Mouse (Mus musculus) splenic B cell, adult 2 months (primary cell): Measurements from ENCODE around the gene Rab28.

Experiments used
- DNase-seq: peaks from one replicate; pipeline ENCODE4 v3.0.0-alpha.2; 2011; ENCODE audit warnings: low read depth, low spot score
- H3K27me3 ChIP-seq: 2 replicates; pipeline ENCODE4 v1.6.1; 2012; ENCODE audit warnings: mild to moderate bottlenecking, low read length, moderate library complexity, mixed read lengths; ENCODE audit not compliant: control insufficient read depth, poor library complexity, insufficient read depth, severe bottlenecking
- H3K36me3 ChIP-seq: 2 replicates; pipeline ENCODE4 v1.6.1; 2012; ENCODE audit warnings: mild to moderate bottlenecking, low read length, moderate library complexity, mixed read lengths; ENCODE audit not compliant: control insufficient read depth, poor library complexity, insufficient read depth, severe bottlenecking

The Rab28 gene

GRCm38 (mm10) chr5:41708051-41708630 is at the start of gene Rab28:
TSS of gene Rab28 (minus strand) at chr5:41708157.
- DNase-seq, result peak; percentile 98

DNA sequence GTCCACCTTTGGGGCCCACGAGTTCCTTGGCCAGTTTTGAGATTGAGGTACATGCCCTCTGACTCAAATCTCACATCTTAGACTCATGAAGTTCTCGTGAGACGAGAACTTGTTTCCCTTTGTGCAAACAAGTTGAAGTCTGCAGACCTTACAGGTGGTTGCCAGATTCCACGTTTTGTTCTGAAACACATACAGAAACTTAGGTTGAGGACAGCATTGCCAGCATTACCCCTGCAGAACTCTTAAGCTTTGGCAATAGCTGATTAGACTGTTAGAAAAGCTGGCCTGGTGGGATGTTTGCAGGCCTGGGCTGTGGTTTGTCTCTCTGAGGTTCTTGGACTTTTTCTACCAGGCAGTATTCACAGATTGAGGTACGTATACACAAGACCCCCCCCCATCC is 49.4 kb upstream of the Rab28 start:
- Histone ChIP-seq H3K27me3 (peaks cover 3% of the 10 kb centered on the region; the same call in 1 of the 2 replicates), H3K36me3 (no peaks in the 10 kb centered on the region)
- DNase-seq, result no peak

More at GRCm38 (mm10) chr5:41708051-41708630, at the start of gene Rab28:
- Histone ChIP-seq H3K36me3 (no peaks in the 10 kb centered on the region), H3K27me3 (no peaks in the 10 kb centered on the region; the same call in 1 of the 2 replicates)

- Histone ChIP-seq H3K27me3 (peaks cover 4% of the 10 kb centered on the region; the same call in 1 of the 2 replicates), H3K36me3 (no peaks in the 10 kb centered on the region)
- no peak for DNase-seq
Measured at GRCm38 (mm10) chr5:41756396-41756795, 48.4 kb upstream of the Rab28 start.

GRCm38 (mm10) chr5:41755373-41755960 is 47.5 kb upstream of the Rab28 start:
- Histone ChIP-seq H3K36me3 (no peaks in the 10 kb centered on the region), H3K27me3 (peaks cover 4% of the 10 kb centered on the region)
- no peak for DNase-seq

- DNase-seq, result no peak
- no peaks in the 10 kb centered on the region for H3K36me3 ChIP-seq
- H3K27me3 ChIP-seq, result peaks cover 1% of the 10 kb centered on the region
Measured at GRCm38 (mm10) chr5:41754836-41755235, 46.9 kb upstream of the Rab28 start.

- DNase-seq, result no peak
- no peaks in the 10 kb centered on the region for H3K36me3 ChIP-seq
Measured at GRCm38 (mm10) chr5:41754226-41754775, 46.3 kb upstream of the Rab28 start.

DNA sequence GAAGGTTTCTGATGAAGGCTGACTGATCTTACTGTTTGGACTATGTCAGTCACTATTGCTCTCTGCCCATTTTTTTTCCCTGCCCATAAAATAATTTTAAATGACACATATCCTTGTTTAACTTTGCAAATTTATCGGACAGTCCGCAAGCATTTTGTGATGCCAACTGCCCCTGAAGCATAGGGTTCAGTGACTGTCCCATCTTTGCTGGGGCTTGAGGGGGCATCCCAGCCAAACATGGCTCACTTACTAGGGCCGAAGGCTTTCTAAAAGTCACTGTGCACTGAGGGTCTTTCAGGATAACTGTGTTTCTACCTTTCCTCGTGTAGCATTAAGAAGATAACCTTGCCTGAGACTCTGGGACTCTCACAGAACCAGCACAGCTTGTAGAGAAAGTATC is 44.8 kb upstream of the Rab28 start:
- Histone ChIP-seq H3K27me3 (peaks cover 1% of the 10 kb centered on the region), H3K36me3 (no peaks in the 10 kb centered on the region)
- DNase-seq, result no peak

More at GRCm38 (mm10) chr5:41754226-41754775, 46.3 kb upstream of the Rab28 start:
- peaks cover 1% of the 10 kb centered on the region for H3K27me3 ChIP-seq

GRCm38 (mm10) chr5:41744898-41745780 is 37.2 kb upstream of the Rab28 start:
- H3K36me3 ChIP-seq, result no peaks in the 10 kb centered on the region
- H3K27me3 ChIP-seq, result peaks cover 3% of the 10 kb centered on the region; the same call in 1 of the 2 replicates

GRCm38 (mm10) chr5:41744234-41744633 is 36.3 kb upstream of the Rab28 start:
- Histone ChIP-seq H3K27me3 (peaks cover 3% of the 10 kb centered on the region; the same call in 1 of the 2 replicates), H3K36me3 (no peaks in the 10 kb centered on the region)
- DNase-seq, result no peak

More at GRCm38 (mm10) chr5:41744898-41745780, 37.2 kb upstream of the Rab28 start:
- DNase-seq, result no peak

- Histone ChIP-seq H3K27me3 (peaks cover 3% of the 10 kb centered on the region; the same call in 1 of the 2 replicates), H3K36me3 (no peaks in the 10 kb centered on the region)
- DNase-seq, result peak; percentile 65
Measured at GRCm38 (mm10) chr5:41738817-41739216, 30.9 kb upstream of the Rab28 start.

- Histone ChIP-seq H3K36me3 (no peaks in the 10 kb centered on the region), H3K27me3 (no peaks in the 10 kb centered on the region)
- DNase-seq, result no peak
Measured at GRCm38 (mm10) chr5:41737039-41737438, 29.1 kb upstream of the Rab28 start.

DNA sequence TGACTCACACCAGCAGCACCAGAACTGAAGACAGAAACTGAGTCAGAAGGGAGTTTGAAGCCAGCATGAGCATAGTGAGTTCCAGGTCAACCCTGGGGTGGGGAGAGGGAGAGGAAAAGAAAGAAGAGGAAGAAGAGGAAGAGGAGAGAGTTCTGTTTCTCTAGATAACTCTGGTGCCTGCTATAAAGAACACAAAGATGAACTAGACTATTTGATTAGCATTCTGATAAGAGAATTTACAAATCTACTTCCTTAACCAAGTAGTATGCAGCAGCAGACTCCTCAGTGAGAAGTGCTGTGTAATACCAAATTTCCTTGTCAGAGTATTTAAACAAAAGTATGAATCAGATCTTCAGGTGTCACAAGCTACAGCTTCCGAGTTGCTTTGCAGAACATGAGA is 19.1 kb upstream of the Rab28 start:
- Histone ChIP-seq H3K27me3 (no peaks in the 10 kb centered on the region), H3K36me3 (no peaks in the 10 kb centered on the region)
- no peak for DNase-seq

- no peak for DNase-seq
- no peaks in the 10 kb centered on the region for H3K36me3 ChIP-seq
Measured at GRCm38 (mm10) chr5:41725573-41725972, 17.6 kb upstream of the Rab28 start.

DNA sequence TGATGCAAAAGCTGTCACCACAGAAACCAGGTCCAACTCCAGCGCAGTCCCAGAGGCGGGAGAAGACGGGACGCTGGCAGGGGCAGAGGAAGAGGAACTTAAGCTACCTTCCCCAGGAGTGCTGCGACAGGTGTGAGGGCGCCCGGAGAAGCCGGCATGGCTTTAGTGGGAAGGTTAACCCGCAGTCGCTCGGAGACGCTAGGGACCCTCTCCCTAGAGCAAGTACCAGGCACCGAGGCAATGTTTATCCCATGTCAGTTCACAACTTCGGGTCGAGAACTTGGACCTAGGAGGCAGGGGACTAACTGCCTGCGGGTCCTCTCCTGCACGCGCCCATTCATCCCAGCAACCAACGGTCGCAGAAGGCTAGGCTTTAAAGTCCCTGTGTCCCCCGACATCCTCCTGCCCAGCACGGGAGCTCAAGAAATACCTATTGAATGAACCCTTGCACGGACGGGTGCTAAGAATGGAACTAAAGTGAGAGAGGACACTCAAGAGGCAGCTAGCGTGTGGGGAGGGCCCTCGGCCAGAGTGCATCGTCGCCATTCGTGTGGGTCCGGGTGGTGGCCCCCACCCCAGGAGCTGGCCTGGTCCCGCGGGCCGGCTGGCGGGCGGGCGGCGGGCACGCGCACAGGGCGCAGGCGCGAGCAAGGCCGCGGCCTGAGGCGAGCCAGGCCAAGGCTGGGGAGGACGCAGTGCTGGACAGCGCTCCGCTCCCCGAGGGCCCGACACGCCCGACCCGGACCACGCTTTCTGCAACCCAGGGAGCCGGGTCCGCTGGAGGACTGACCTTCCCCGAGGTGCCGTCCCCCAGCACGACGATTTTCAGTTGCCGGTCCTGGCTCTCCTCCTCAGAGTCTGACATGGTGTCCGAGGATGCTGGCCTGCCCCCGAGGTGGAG is 592 bp downstream of the Rab28 start:
- DNase-seq, result peak; percentile 22
- no peaks in the 10 kb centered on the region; the same call in 1 of the 2 replicates for H3K27me3 ChIP-seq
- 0 out of 2 replicates have a peak, but pooled peaks cover 2% of the 10 kb centered on the region for H3K36me3 ChIP-seq

More at GRCm38 (mm10) chr5:41725573-41725972, 17.6 kb upstream of the Rab28 start:
- H3K27me3 ChIP-seq, result no peaks in the 10 kb centered on the region
